Mouse (Mus musculus): ENCODE results near the gene Inpp4b. TPM values are rescaled to one million over a fixed set of nuclear protein-coding genes. Genes with fewer than 3 reads are reported as not detected.
"Not testable (repeated sequence)": the region's sequence is repeated elsewhere in the genome, so short reads cannot be mapped to it uniquely, and the experiment has no call there.

The Inpp4b gene
- total RNA-seq, 2 experiments from 2014 or later: 4.1 to 8.0 TPM

DNA sequence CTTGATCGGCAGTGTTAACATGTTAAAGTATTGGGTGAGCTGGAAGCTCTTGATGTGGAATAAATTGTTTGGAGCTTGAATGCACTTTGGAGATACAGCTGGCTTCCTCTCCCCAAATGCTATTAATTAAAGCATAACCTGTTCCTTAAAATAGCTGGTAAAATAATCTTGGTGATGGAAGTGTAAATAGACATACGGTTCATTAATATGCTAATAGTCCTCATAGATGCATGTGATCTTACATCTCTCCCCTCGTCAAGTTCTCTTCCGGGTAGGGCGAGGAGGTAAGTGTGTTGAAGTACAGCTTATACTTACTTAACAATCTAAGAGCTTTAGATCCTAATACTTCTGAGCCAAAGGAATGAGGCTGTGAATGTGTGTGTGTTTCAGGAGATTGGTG lies 430.5 kb downstream of the Inpp4b start:
- ATAC-seq (ENCODE audit: poor library complexity, severe bottlenecking): no peak

DNA sequence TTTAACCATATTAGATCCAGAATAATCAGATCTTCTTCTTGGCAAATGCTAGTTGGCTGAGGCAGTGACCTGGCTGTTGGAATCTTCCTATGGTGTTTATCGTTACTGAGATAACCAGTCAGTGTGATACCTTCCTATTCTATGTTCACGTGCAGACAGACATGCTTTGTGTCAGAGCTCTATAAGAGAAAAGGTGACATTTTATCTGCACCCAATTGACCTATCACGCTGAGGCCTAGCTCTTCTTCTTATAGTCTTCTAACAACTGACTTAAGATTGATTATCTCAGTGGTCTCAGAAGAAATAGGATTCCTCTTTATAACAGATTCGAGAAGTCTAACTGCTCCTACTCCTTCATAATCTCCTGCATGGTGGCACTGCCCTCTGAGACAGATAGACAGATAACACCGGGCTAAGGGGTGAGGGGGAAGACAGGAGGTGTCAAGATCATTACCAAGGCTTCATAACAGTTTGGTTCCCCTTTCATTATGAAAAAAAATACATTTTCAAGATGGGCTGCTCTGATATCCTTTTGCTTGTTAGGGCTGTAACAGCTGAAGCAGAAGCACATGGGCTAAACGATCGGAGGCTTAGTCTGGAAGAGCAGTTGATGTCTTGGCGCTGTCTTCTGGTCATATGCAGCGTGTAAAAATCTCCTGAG lies 431.1 kb downstream of the Inpp4b start:
- ATAC-seq (ENCODE audit: poor library complexity, severe bottlenecking): peak; percentile 54

DNA sequence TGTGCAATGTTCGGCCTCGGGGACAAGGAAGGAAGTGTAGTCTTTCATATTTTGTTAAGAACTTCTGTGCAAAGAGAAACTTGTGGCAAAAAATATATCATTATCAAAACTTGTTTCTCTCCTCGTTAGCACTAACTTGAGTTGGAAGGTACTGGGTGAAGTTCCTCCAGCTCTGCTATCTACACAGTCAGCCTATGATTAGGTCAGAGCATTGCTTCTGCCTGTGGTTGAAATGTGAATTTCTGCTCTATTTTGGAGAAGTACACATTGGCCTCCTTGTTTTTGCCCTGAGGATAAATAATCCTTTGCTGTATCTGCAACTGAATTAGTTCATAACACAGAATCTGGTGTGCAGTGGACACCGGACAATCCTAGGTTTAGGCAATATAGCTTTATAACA lies 431.7 kb downstream of the Inpp4b start:
- peak; percentile 67 for ATAC-seq (ENCODE audit: poor library complexity, severe bottlenecking)

DNA sequence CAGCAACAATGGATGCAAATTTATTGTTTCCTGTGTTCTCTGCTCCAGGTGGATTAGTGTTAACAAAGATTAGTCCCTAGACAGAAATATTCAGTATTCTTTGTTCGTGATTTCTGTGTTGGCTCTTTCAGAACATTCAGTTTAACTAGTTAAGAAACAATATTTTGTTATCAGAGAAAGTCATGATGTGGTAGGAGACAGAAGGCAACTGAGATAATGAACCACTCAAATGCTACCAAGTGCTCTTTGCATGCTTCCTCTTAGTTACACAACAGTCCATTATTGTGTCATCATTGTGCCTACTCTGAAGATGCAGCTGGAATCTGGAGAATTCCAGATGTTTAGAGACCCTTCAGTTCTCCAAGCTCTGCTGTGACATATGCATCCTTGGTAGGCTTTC lies 432.1 kb downstream of the Inpp4b start:
- ATAC-seq (ENCODE audit: poor library complexity, severe bottlenecking): peak; percentile 36

DNA sequence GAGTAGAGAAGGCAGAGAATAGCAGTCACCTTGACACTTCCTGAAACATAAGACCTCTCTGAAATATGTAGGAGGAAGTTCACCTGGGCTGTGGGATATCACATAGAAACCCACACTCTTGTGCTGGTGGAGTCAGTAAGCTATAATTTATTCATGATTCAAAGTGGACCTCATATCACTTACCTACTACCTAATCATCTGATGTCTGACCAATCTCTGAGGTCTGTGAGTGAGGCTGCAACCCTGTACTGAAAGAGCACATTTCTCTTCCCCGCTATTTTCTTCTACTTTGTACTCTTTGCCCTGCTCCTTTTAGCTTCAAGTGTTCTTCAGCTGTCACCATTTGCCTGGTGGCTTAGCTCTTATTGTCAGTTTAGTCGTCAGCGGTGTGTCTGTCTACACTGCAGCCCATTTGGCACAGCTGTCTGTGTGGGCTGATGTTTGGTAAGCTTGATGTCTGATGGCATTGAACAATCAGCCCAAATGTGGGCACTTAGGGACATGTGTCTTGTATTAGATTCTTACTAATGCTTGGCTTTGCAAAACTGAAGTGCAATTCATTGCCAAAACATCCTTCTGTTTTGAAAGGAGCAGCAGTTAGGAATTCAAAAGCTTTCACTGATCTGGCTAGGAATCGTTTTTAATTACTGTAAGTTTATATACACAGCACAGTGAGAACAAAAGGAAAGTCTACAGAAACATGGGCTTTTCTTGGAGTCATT lies 434.3 kb downstream of the Inpp4b start:
- no peak for ATAC-seq (ENCODE audit: poor library complexity, severe bottlenecking)

DNA sequence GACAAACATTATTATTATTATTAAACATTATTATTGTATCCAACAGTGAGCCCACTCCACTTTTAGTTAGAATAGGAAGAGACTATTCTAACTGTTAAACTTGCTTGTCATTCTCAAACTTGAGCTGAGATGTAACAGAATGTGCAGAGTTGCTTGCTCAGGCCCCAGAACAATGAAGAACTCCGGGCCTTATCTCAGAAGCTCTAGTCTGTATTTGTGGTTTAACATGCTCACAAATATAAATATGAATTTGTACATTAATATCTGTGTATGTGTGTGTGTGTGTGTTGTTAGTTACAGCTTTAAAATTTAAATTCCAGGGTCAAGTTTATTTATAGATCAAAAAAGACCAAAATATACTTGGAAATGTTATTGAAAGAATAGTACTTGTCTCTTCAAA lies 435.3 kb downstream of the Inpp4b start:
- ATAC-seq (ENCODE audit: poor library complexity, severe bottlenecking): no peak

DNA sequence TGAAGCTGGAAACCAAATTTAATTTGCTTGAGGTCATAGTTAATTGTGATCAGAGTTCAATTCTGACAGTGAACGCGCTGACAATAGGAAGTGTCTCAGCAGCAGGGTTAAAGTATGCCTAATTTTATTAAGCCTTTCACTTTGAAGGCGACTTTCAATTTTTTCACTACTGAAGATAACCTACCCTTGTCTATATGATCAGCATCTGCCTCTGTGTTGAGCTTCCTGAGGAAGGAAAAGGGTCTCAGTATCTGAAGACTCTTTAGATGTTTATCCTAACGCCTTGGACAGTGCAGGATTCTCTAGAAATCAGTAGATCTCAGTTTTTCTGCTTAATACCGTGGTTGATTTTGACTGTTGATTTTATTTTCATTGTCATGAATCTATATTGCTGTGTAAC lies 437.1 kb downstream of the Inpp4b start:
- no peak for ATAC-seq (ENCODE audit: poor library complexity, severe bottlenecking)

DNA sequence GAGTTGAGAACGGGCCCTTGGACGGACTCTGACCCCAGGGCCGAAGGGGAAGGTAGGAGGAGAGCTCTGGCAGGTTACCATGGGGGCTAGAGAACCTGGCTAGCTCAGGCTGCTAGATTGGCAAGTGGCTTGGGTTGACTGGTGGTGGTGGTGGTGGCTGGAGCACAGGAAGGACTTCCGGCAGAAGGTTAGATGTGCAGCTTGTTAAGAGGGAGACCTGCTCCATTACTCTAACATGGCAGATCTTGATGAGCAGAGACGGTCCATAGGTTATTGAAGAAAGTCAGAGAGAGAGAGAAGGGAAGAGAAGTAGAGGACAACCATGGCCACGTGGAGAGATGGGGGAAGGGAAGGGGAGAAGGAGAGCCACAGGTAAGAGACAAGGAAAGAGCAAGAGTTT lies 437.8 kb downstream of the Inpp4b start:
- no peak for ATAC-seq (ENCODE audit: poor library complexity, severe bottlenecking)

DNA sequence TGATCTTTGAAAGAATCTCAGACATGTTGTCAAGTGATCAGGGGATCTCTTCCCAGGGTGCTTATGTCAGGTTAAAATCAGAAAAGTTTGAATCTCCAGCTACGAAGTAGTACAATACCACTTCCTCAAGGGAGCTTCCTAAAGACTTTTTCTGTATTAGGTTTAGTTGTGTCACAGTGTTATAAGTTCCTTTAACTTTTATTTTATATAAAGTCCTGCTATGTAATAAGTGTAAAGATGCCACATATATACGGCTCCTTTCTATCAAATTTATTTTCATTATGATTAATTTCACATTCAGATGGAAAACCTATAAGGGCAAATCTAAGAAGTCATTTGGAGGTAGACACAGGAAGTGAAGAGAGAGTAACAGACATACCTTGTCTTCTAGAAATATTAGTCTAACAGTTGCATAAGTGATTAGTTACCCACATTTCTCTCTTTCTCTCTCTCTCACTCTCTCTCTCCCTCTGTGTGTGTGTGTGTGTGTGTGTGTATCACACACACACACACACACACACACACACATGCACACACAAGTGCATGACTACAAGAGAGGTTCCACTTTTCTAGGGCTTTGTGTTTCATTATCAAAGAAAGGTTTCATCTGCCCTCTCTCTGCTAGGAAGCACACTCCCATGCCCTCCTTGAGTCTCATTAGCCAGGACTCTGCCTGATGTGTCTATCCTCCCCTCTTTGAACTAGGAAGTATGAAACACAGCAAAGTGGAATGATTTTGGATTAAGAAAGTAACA lies 438.7 kb downstream of the Inpp4b start:
- no peak for ATAC-seq (ENCODE audit: poor library complexity, severe bottlenecking)

DNA sequence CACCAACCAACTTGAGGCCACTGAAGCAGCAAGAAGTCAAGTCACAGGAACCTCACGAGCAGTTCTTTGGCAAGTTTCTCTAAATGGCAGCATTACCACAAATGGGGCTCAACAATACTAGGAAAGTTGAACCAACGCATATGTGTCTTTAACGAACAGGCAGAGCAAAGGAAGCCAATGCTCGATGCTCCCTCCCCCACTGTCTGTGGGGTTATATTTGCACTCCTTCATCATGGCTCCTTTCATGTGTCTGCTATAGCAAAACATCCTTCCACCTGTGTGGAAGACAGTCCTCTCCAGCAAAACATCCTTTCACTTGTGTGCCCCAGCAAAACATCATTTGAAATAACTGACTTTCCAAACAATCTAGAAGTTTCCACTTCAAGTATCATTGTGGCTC lies 440.4 kb downstream of the Inpp4b start:
- ATAC-seq (ENCODE audit: poor library complexity, severe bottlenecking): no peak

DNA sequence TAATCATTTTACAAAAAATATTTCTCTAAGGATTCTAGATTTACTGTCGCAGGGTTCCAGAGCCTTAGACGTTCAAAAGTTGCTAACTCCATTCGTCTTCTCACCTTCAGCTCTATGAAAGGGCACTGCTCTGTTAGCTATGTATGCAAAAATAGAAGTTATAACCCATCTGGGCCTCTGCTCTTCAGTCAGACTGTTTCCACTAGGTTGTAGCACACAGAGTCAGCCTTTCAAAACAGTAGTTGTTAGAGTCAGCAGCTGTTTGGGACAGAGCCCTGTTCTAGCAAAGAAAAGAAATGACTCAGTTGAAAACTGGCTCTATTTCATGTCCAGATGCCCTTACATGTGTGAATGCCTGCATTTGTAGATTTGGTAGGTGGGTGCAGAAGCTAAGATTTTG lies 442.4 kb downstream of the Inpp4b start:
- no peak for ATAC-seq (ENCODE audit: poor library complexity, severe bottlenecking)

DNA sequence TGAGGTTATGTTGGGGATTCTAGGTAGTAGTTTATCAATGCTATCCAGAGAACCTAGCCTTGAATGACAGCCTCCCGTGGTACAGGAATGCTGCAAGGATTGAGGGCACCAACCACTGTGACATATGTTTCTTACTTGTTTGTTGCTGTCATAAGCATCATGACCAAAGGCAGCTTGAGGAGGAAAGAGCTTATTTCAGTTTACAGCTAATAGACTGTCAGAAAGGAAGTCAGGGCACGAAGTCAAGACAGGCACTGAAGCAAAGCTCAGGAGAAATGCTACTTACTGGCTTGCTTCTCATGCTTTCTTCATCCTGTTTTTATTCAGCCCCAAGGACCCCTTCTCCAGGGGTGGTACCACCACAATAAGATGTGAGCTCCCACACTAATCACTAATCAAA lies 446.1 kb downstream of the Inpp4b start:
- no peak for ATAC-seq (ENCODE audit: poor library complexity, severe bottlenecking)

DNA sequence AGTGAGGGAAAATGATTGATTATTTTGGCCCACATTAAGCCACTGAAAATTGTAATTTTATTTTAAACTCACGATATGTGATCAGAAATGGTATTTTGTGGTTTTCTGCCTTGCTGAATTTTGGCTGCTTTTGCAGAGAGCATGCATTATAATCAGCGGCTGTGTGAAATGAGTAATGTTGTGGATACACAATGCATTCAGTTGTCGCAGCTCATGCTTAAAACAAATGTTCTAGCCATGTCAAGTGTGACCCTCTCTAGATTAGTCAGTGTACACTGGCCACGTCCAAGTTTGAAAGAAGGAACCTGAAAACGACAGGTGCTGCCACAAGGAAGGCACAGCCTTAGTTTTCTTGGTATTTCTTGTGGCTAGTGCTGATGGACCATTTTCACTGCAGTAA lies 450.3 kb downstream of the Inpp4b start:
- ATAC-seq (ENCODE audit: poor library complexity, severe bottlenecking): no peak

DNA sequence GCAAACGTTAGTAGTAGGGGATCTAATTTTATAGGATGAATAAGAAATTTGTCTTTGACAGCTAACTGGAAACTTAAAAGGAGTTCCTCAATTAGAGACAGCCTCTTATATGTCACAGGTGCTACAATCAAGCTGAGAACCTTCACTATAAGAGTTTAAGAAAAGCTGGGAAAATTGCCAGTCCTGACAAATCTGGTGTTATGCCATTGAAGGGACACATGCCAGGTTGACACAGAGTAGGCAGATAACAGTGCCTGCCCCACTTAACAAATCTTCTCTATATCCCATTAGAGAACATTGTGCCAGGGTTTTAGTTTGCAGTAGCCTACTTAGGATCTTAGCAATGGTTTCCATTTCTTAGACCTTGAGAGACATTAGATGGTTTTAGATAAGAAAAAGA lies 456.1 kb downstream of the Inpp4b start:
- no peak for ATAC-seq (ENCODE audit: poor library complexity, severe bottlenecking)

DNA sequence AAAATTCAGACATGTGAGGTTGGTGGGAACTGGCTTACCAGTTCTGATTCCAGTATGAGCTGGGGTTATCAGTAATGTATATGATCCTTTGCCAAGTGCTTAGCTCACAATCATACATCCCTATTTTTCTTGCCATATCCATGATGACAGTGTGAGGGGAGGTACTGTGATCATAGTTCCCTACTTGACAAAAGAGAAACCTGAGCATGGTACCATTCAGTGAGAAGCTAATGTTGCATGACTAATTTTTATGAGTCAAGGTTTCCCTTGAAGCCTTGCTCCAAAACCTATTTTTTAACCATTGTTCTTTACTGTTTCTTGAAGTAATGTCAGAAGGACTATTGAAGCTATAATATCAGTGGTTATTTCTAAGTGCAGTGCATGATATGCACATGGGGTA lies 458.4 kb downstream of the Inpp4b start:
- no peak for ATAC-seq (ENCODE audit: poor library complexity, severe bottlenecking)

DNA sequence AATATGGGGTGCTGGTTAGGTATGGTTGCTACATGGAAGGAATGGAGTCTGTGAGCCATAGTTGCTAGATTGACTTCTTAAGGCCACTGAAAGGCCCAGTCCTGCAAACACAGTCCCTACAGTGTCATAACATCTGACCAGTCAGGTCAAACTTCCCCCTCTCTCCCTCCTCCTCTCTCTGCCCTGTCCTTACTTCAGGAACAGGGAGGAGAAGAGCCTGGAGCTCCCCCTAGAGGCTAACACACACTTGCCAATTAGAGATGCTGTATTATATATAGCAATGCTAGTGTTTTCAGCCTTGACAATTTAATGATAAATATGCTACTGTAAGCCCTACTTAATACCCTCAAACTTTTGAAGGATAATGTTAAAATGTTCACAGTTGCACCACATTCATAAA lies 464.4 kb downstream of the Inpp4b start:
- peak; percentile 96 for ATAC-seq (ENCODE audit: poor library complexity, severe bottlenecking)

DNA sequence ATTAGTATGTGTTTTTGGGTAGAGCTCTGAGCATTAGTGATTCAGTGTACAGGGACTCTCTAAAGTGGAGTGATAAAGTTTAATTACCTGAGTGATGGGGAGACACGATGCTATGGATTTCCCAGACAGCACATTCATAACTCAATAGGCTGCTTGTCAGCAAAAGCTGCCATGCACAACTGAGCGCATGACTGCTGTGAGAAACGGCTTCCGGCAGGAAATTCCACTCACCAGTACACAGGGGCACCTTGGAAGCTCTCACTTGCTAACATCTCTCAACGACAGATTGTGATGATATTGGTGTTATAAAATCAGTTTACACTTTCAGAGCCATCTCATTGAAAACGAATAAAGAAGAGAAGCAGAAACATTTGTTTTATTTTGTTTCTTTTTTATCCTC lies 465.2 kb downstream of the Inpp4b start:
- ATAC-seq (ENCODE audit: poor library complexity, severe bottlenecking): no peak

DNA sequence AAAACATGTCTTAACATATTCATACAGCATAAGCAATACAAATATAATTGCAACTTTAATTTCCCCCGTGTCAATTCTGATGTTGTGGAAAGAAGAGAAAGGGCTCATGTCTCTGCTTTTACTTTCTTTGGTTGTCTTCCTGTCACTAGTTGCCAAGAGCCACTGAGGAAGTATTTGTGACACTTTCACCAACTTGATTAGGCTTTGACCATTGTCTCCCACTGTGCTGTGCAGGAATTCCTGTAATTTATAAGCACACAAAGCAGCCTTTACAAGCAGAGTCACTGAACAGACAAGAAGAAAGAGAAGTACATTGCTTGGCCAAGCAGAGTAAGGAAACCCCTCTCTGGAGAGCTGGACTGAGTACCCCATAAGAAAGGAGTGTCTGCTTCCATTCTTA lies 466.1 kb downstream of the Inpp4b start:
- ATAC-seq (ENCODE audit: poor library complexity, severe bottlenecking): no peak

DNA sequence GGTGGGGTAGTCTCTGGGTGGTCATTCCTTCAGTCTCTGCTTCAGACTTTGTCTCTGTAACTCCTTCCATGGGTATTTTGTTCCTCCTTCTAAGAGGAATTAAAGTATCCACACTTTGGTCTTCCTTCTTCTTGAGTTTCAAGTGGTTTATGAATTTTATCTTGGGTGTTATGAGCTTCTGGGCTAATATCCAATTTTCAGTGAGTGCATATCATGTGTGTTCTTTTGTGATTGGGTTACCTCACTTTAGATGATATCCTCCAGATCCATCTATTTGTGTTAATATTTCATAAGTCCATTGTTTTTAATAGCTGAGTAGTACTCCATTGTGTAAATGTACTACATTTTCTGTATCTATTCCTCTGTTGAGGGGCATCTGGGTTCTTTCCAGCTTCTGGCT lies 467.1 kb downstream of the Inpp4b start:
- not testable (repeated sequence) for ATAC-seq (ENCODE audit: poor library complexity, severe bottlenecking)

DNA sequence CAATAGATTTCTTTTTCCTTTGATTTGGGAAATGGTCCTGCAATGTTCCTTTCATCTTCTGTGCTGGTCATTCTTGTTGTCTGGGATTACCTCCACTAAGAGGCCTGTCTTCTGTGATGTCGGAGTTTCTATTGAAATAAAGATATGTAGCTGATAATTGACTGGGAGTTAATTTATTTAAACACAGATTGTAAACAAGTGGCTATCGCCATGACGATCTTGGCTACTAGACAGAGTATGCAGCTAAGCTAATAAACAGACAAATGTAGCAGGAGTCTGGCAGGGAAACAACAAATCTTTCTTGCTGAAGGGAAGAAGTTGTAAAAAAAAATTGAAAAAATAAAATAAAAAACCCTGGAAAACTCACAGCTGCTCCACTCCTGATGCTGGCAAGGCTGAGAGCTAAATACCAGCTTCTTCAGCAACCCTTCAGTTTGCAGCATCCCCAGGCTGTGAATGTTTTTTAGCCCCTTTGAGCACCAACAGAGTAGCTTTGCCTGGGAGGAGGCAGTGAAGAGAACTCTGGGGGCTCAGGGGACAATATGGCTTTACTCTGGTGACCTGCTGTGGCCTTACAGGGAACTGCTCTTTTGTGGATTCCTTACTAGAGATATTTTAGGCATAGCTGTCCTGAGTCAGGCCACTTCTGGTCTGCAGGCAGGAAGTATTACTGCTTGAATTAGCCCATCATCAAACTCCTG lies 469.8 kb downstream of the Inpp4b start:
- no peak for ATAC-seq (ENCODE audit: poor library complexity, severe bottlenecking)

DNA sequence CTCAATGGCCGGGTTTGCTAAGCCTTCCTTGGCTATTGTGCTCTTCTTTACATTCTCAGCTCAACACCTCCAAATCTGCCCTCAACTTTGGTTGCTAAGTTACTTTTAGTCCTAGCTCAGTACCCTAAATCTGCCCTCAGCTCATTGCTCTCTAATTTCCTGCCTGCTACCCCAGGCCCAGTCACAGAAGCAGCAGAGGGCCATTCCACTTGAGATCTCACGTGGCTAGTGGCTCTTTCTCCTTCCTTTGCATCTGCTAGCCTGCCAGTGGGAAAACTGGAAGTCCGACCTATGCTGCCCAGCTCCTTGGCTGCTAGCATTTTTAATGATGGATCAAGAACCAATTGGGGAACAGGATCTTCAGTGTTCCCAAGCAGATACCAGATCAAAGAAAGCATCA lies 472.4 kb downstream of the Inpp4b start:
- no peak for ATAC-seq (ENCODE audit: poor library complexity, severe bottlenecking)

Data from megakaryocyte, adult 5-6 weeks (primary cell).